Mouse (Mus musculus) MEL (cell line): ENCODE measurements around the gene Epha2. TPM values are rescaled to one million over a fixed set of nuclear protein-coding genes. Genes with fewer than 3 reads are reported as not detected.

Experiments
- DNase-seq: peaks from one replicate; pipeline ENCODE4 v3.0.0; 2011; ENCODE audit warnings: low read depth, low spot score
- H3K27ac ChIP-seq: 2 replicates; pipeline ENCODE4 v1.5.1; 2012; ENCODE audit warnings: low read depth, mild to moderate bottlenecking, control low read depth, low read length, moderate library complexity; ENCODE audit not compliant: control insufficient read depth
- H3K27me3 ChIP-seq, 2 experiments: fragments of 150-350 bp in 1 of 2; sonication (generic) in 1 of 2; 2 replicates each; pipeline ENCODE4 v1.6.1; 2012; ENCODE audit warnings: low read length in 2 of 2, mild to moderate bottlenecking in 2 of 2, improper control_type of control experiment in 1 of 2, moderate library complexity in 1 of 2; ENCODE audit not compliant: insufficient read depth in 2 of 2, control insufficient read depth in 1 of 2
- H3K36me3 ChIP-seq, 2 experiments: 2 replicates each; pipeline ENCODE4 v1.6.1; 2012 to 2014; ENCODE audit warnings: low read length in 2 of 2, improper control_type of control experiment in 1 of 2, inconsistent platforms in 1 of 2, mild to moderate bottlenecking in 1 of 2; ENCODE audit not compliant: insufficient read depth in 2 of 2, control insufficient read depth in 1 of 2
- H3K4me1 ChIP-seq, 2 experiments: fragments of 150-350 bp in 1 of 2; sonication (generic) in 1 of 2; 2 replicates each; pipeline ENCODE4 v1.6.1; 2012; ENCODE audit warnings: low read length in 2 of 2, improper control_type of control experiment in 1 of 2, mild to moderate bottlenecking in 1 of 2; ENCODE audit not compliant: insufficient read depth in 2 of 2, control insufficient read depth in 1 of 2
- H3K4me3 ChIP-seq, 2 experiments: fragments of 150-350 bp in 1 of 2; sonication (generic) in 1 of 2; 2 replicates each; pipeline ENCODE4 v1.5.1; 2012; ENCODE audit warnings: low read depth in 2 of 2, low read length in 2 of 2, mild to moderate bottlenecking in 2 of 2, moderate library complexity in 2 of 2, control low read depth in 1 of 2, improper control_type of control experiment in 1 of 2; ENCODE audit not compliant: control insufficient read depth in 1 of 2, insufficient read depth in 1 of 2
- H3K79me2 ChIP-seq: 2 replicates; pipeline ENCODE4 v1.6.1; 2012; ENCODE audit warnings: mild to moderate bottlenecking, low read length, moderate library complexity; ENCODE audit not compliant: control insufficient read depth, poor library complexity, insufficient read depth
- H3K9ac ChIP-seq: 2 replicates; pipeline ENCODE4 v1.6.1; 2012; ENCODE audit warnings: low read depth, mild to moderate bottlenecking, control low read depth, low read length, moderate library complexity; ENCODE audit not compliant: control insufficient read depth, poor library complexity, severe bottlenecking
- H3K9me3 ChIP-seq: fragments of 150-350 bp; sonication (generic); replicated peaks from 2 replicates; pipeline ENCODE4 v1.6.1; 2012; ENCODE audit warnings: mild to moderate bottlenecking, low read length, improper control_type of control experiment, moderate library complexity; ENCODE audit not compliant: insufficient read depth
- CHD1 ChIP-seq: IDR thresholded peaks from 2 replicates; pipeline ENCODE4 v1.6.1; 2012; ENCODE audit warnings: low read depth, mild to moderate bottlenecking, inconsistent platforms, low read length, improper control_type of control experiment
- CTCF ChIP-seq, 3 experiments: IDR thresholded peaks in 2 of 3; conservative IDR thresholded peaks in 1 of 3; 2 replicates each; pipeline ENCODE4 v1.5.1; 2011 to 2012; ENCODE audit warnings: low read length in 3 of 3, low read depth in 2 of 3, mild to moderate bottlenecking in 2 of 3, improper control_type of control experiment in 1 of 3, inconsistent platforms in 1 of 3, mixed read lengths in 1 of 3, moderate library complexity in 1 of 3; ENCODE audit not compliant: control insufficient read depth in 1 of 3, insufficient read depth in 1 of 3, poor library complexity in 1 of 3, severe bottlenecking in 1 of 3
- E2F4 ChIP-seq: IDR thresholded peaks from 2 replicates; pipeline ENCODE4 v1.6.1; 2011; ENCODE audit warnings: low read depth, low read length, improper control_type of control experiment, borderline replicate concordance
- ELF1 ChIP-seq: IDR thresholded peaks from 2 replicates; pipeline ENCODE4 v1.6.1; 2014; ENCODE audit warnings: low read depth, mild to moderate bottlenecking, inconsistent platforms, low read length, improper control_type of control experiment, moderate library complexity
- ETS1 ChIP-seq: IDR thresholded peaks from 2 replicates; pipeline ENCODE4 v1.6.1; 2012; ENCODE audit warnings: low read depth, mild to moderate bottlenecking, inconsistent platforms, low read length, improper control_type of control experiment, moderate library complexity
- GATA1 ChIP-seq: IDR thresholded peaks from 2 replicates; pipeline ENCODE4 v1.6.1; 2011; ENCODE audit warnings: low read depth, low read length, improper control_type of control experiment
- JUND ChIP-seq: IDR thresholded peaks from 2 replicates; pipeline ENCODE4 v1.6.1; 2011; ENCODE audit warnings: low read depth, mild to moderate bottlenecking, improper control_type of control experiment, low read length
- KAT2A ChIP-seq: conservative IDR thresholded peaks from 2 replicates; pipeline ENCODE4 v1.6.1; 2012; ENCODE audit warnings: low read depth, low read length, improper control_type of control experiment, inconsistent platforms
- MAFK ChIP-seq: IDR thresholded peaks from 2 replicates; pipeline ENCODE4 v1.6.1; 2011; ENCODE audit warnings: low read depth, mild to moderate bottlenecking, low read length, improper control_type of control experiment, borderline replicate concordance
- MAX ChIP-seq: IDR thresholded peaks from 2 replicates; pipeline ENCODE4 v1.6.1; 2011; ENCODE audit warnings: low read length, improper control_type of control experiment
- MAZ ChIP-seq: IDR thresholded peaks from 2 replicates; pipeline ENCODE4 v1.6.1; 2012; ENCODE audit warnings: low read depth, mild to moderate bottlenecking, inconsistent platforms, low read length, improper control_type of control experiment
- MEF2A ChIP-seq: IDR thresholded peaks from 2 replicates; pipeline ENCODE4 v1.6.1; 2014; ENCODE audit warnings: low read depth, mild to moderate bottlenecking, inconsistent platforms, low read length, improper control_type of control experiment; ENCODE audit not compliant: poor library complexity, insufficient replicate concordance, severe bottlenecking; ENCODE audit errors: extremely low read depth
- MXI1 ChIP-seq: IDR thresholded peaks from 2 replicates; pipeline ENCODE4 v1.6.1; 2011; ENCODE audit warnings: mild to moderate bottlenecking, low read depth, low read length, improper control_type of control experiment
- MYB ChIP-seq: IDR thresholded peaks from 2 replicates; pipeline ENCODE4 v1.6.1; 2011; ENCODE audit warnings: mild to moderate bottlenecking, low read depth, low read length, improper control_type of control experiment
- NRF1 ChIP-seq: IDR thresholded peaks from 2 replicates; pipeline ENCODE4 v1.6.1; 2014; ENCODE audit warnings: low read depth, mild to moderate bottlenecking, inconsistent platforms, low read length, improper control_type of control experiment, moderate library complexity; ENCODE audit not compliant: poor library complexity, insufficient read depth, severe bottlenecking
- POLR2A ChIP-seq, 2 experiments: IDR thresholded peaks; 2 replicates each; pipeline ENCODE4 v1.6.1; 2011 to 2012; ENCODE audit warnings: low read length in 2 of 2, mild to moderate bottlenecking in 2 of 2, control low read depth in 1 of 2, improper control_type of control experiment in 1 of 2, low read depth in 1 of 2, moderate library complexity in 1 of 2; ENCODE audit not compliant: control insufficient read depth in 1 of 2, insufficient read depth in 1 of 2, poor library complexity in 1 of 2
- POLR2AphosphoS2 ChIP-seq: IDR thresholded peaks from 2 replicates; pipeline ENCODE4 v1.6.1; 2011; ENCODE audit warnings: low read length, improper control_type of control experiment
- POLR2AphosphoS5 ChIP-seq: IDR thresholded peaks from 2 replicates; pipeline ENCODE4 v1.6.1; 2012; ENCODE audit warnings: low read depth, borderline replicate concordance, mild to moderate bottlenecking, inconsistent platforms, low read length, moderate library complexity, mixed read lengths
- RCOR1 ChIP-seq: IDR thresholded peaks from 2 replicates; pipeline ENCODE4 v1.6.1; 2012; ENCODE audit warnings: low read depth, mild to moderate bottlenecking, inconsistent platforms, low read length, improper control_type of control experiment
- TAL1 ChIP-seq: IDR thresholded peaks from 2 replicates; pipeline ENCODE4 v1.6.1; 2012; ENCODE audit warnings: mild to moderate bottlenecking, inconsistent platforms, low read length, moderate library complexity, mixed read lengths
- TCF12 ChIP-seq: IDR thresholded peaks from 2 replicates; pipeline ENCODE4 v1.6.1; 2014; ENCODE audit warnings: low read depth, mild to moderate bottlenecking, inconsistent platforms, low read length, improper control_type of control experiment, moderate library complexity
- UBTF ChIP-seq: IDR thresholded peaks from 2 replicates; pipeline ENCODE4 v1.6.1; 2012; ENCODE audit warnings: low read depth, mild to moderate bottlenecking, inconsistent platforms, low read length, improper control_type of control experiment, moderate library complexity, borderline replicate concordance; ENCODE audit not compliant: insufficient read depth
- USF1 ChIP-seq: IDR thresholded peaks from 2 replicates; pipeline ENCODE4 v1.6.1; 2014; ENCODE audit warnings: low read depth, mild to moderate bottlenecking, inconsistent platforms, low read length, improper control_type of control experiment, moderate library complexity
- ZC3H11A ChIP-seq: IDR thresholded peaks from 2 replicates; pipeline ENCODE4 v1.6.1; 2012; ENCODE audit warnings: low read depth, mild to moderate bottlenecking, inconsistent platforms, low read length, improper control_type of control experiment
- ZKSCAN1 ChIP-seq: IDR thresholded peaks from 2 replicates; pipeline ENCODE4 v1.6.1; 2012; ENCODE audit warnings: low read depth, mild to moderate bottlenecking, inconsistent platforms, low read length, improper control_type of control experiment, moderate library complexity
- polyA plus RNA-seq, 2 experiments: library from polyadenylated mRNA; stranded (reverse) in 1 of 2; unstranded in 1 of 2; fragments of >175 nt in 1 of 2; fragments of >200 nt in 1 of 2; gene quantifications; 2 replicates each; pipeline versions ENCODE4 v1.2.1 to v1.2.4; 2012; ENCODE audit warnings: low replicate concordance in 2 of 2, low read depth in 1 of 2; ENCODE audit not compliant: insufficient read length in 2 of 2, insufficient read depth in 1 of 2, missing spikeins in 1 of 2
- total RNA-seq: library from RNA; depleted of rRNA; stranded (reverse); fragments of 300-350 nt; gene quantifications from 2 replicates; pipeline ENCODE4 v1.2.3, GENCODE M21; 2012

Gene Epha2
- total and polyA plus RNA-seq, 3 experiments = 2.3 to 5.9 TPM; not detected in 1

- Histone ChIP-seq H3K27ac (no peak overlapping the region), H3K27me3 (no peaks in the 10 kb centered on the region), H3K9me3 (no peaks in the 10 kb centered on the region), H3K79me2 (no peaks in the 10 kb centered on the region), H3K9ac (no peak overlapping the region), H3K36me3 (no peaks in the 10 kb centered on the region), H3K4me1 (no peaks in the 10 kb centered on the region), H3K4me3 (no peak overlapping the region)
- TF ChIP-seq KAT2A (no peak), MEF2A (no peak), ETS1 (no peak), ZC3H11A (no peak), RCOR1 (no peak), MAZ (no peak), TCF12 (no peak), CHD1 (no peak), USF1 (no peak), TAL1 (no peak), UBTF (no peak)
- DNase-seq = no peak
Measured at GRCm38 (mm10) chr4:141324771-141325191, 23.7 kb downstream of the Epha2 start.

DNA sequence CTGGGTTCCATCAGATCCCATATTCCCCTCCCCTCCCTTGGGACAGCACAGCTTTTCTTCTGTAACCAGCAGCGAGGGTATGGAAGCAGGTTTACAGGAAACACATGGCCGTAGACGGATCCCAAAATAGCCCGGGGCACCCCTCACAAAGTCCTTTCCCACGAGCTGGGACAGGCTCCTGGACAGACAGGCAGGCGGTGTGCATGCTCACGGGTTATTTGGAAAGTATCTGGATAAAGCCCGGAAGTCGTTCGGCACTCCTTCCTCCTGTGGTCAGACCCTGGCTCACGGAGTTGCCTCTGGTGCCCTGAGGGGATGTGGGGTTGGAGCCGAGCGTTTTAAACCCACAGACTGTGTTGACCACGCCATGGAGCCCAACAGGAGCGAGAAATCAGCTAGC, 24.6 kb downstream of the Epha2 start:
- H3K36me3 ChIP-seq = no peaks in the 10 kb centered on the region
- H3K9me3 ChIP-seq = no peaks in the 10 kb centered on the region
- no peak overlapping the region for H3K27ac ChIP-seq
- H3K4me3 ChIP-seq = no peak overlapping the region
- H3K79me2 ChIP-seq = no peaks in the 10 kb centered on the region
- no peaks in the 10 kb centered on the region for H3K27me3 ChIP-seq
- H3K4me1 ChIP-seq = no peaks in the 10 kb centered on the region
- TF ChIP-seq GATA1 = no peak
- TF ChIP-seq MAZ = no peak
- no peak for TF ChIP-seq JUND
- no peak for TF ChIP-seq UBTF
- TF ChIP-seq E2F4 = no peak
- no peak for TF ChIP-seq POLR2A (IDR thresholded peaks at IDR 0.05; ENCODE audit: control insufficient read depth in 1 of 2, insufficient read depth in 1 of 2, low read depth in 1 of 2, low read length in 2 of 2, poor library complexity in 1 of 2)
- no peak for TF ChIP-seq CTCF (IDR thresholded peaks at IDR 0.05 in 2 of 3, conservative IDR thresholded peaks at IDR 0.05 in 1 of 3; ENCODE audit: control insufficient read depth in 1 of 3, insufficient read depth in 1 of 3, low read depth in 2 of 3, low read length in 3 of 3, poor library complexity in 1 of 3, severe bottlenecking in 1 of 3)
- TF ChIP-seq MEF2A = no peak
- no peak for TF ChIP-seq POLR2AphosphoS5
- TF ChIP-seq MYB = no peak
- no peak for TF ChIP-seq ZKSCAN1
- no peak for TF ChIP-seq USF1
- TF ChIP-seq MXI1 = no peak
- no peak for TF ChIP-seq POLR2AphosphoS2
- TF ChIP-seq ZC3H11A = no peak
- no peak for TF ChIP-seq MAX
- no peak for TF ChIP-seq NRF1
- no peak for TF ChIP-seq ELF1
- TF ChIP-seq MAFK = no peak
- DNase-seq = no peak
- no peak overlapping the region for H3K9ac ChIP-seq
